Mouse (Mus musculus): ENCODE measurements around the gene Trp53i11.

GRCm38 (mm10) chr2:93174159-93174558, 13.2 kb upstream of the Trp53i11 start:
- TF ChIP-seq POLR2A (IDR thresholded peaks at IDR 0.05; ENCODE audit: borderline replicate concordance, extremely low read depth, insufficient read depth, insufficient read length, poor library complexity, severe bottlenecking) = no peak
- TF ChIP-seq CTCF (IDR thresholded peaks at IDR 0.05; ENCODE audit: borderline replicate concordance, extremely low read depth, insufficient read depth, insufficient read length) = no peak
